Mouse (Mus musculus): ENCODE results near the gene Ephb2.

GRCm38 (mm10) chr4:136800366-136800765 lies 35.4 kb downstream of the Ephb2 start:
- TF ChIP-seq CTCF (IDR thresholded peaks at IDR 0.05; ENCODE audit: control insufficient read depth, insufficient read depth, insufficient replicate concordance, low read depth, low read length) (no peak), POLR2A (IDR thresholded peaks at IDR 0.05; ENCODE audit: control insufficient read depth, low read depth, low read length) (no peak)

Data from testis, adult 2 months (tissue).